Mouse (Mus musculus): ENCODE results near the gene S1pr5. TPM values are rescaled to one million over a fixed set of nuclear protein-coding genes. Genes with fewer than 3 reads are reported as not detected.
"Not testable (repeated sequence)": the region's sequence is repeated elsewhere in the genome, so short reads cannot be mapped to it uniquely, and the experiment has no call there.

Gene S1pr5
- polyA plus RNA-seq, 1 experiment from 2014 or later: 0.08 TPM

GRCm38 (mm10) chr9:21273094-21273493, 24.9 kb upstream of the S1pr5 start:
- TF ChIP-seq CTCF (IDR thresholded peaks at IDR 0.05; ENCODE audit: low read depth) (no peak), EP300 (IDR thresholded peaks at IDR 0.05; ENCODE audit: low read depth) (no peak)
- 80% methylated on average over 8 of the region's 8 CpGs for WGBS (ENCODE audit: insufficient replicate concordance)
- H3K27ac ChIP-seq (ENCODE audit: low read depth): no peak overlapping the region
- no peaks in the 10 kb centered on the region for H3K9me3 ChIP-seq (ENCODE audit: low read length)
- H3K9ac ChIP-seq (replicated peaks): no peak overlapping the region
- peaks cover 4% of the 10 kb centered on the region; the same call in 1 of the 2 replicates for H3K4me1 ChIP-seq (ENCODE audit: insufficient read depth)
- DNase-seq: no peak
- no peak overlapping the region for H3K4me3 ChIP-seq (ENCODE audit: low read depth, low read length)
- peaks cover 98% of the 10 kb centered on the region for H3K36me3 ChIP-seq (replicated peaks; ENCODE audit: insufficient read depth, low read length)
- no peaks in the 10 kb centered on the region for H3K27me3 ChIP-seq (ENCODE audit: insufficient read depth, low read length)
- no peak overlapping the region for H3K4me2 ChIP-seq (ENCODE audit: low read depth, low read length)
- ATAC-seq: no peak

GRCm38 (mm10) chr9:21272391-21272790, 24.1 kb upstream of the S1pr5 start:
- Histone ChIP-seq H3K4me1 (ENCODE audit: insufficient read depth) (peaks cover 4% of the 10 kb centered on the region; the same call in 1 of the 2 replicates), H3K27ac (ENCODE audit: low read depth) (no peak overlapping the region)
- 92% methylated on average over 9 of the region's 9 CpGs for WGBS (ENCODE audit: insufficient replicate concordance)

GRCm38 (mm10) chr9:21269590-21269989, 21.3 kb upstream of the S1pr5 start:
- H3K9ac ChIP-seq (replicated peaks); H3K27ac ChIP-seq (ENCODE audit: low read depth); H3K9me3 ChIP-seq (ENCODE audit: low read length); H3K27me3 ChIP-seq (ENCODE audit: insufficient read depth, low read length); ATAC-seq; H3K4me3 ChIP-seq (ENCODE audit: low read depth, low read length); DNase-seq; H3K4me2 ChIP-seq (ENCODE audit: low read depth, low read length): not testable (repeated sequence)
- Histone ChIP-seq H3K36me3 (replicated peaks; ENCODE audit: insufficient read depth, low read length) (peaks cover 80% of the 10 kb centered on the region), H3K4me1 (ENCODE audit: insufficient read depth) (peaks cover 22% of the 10 kb centered on the region)
- 0 out of 2 replicates have a peak, but pooled peaks have one; percentile 15 for TF ChIP-seq CTCF (IDR thresholded peaks at IDR 0.05; ENCODE audit: low read depth)
- 67% methylated on average over 5 of the region's 5 CpGs for WGBS (ENCODE audit: insufficient replicate concordance)

More at GRCm38 (mm10) chr9:21272391-21272790, 24.1 kb upstream of the S1pr5 start:
- Histone ChIP-seq H3K36me3 (replicated peaks; ENCODE audit: insufficient read depth, low read length) (peaks cover 97% of the 10 kb centered on the region), H3K9me3 (ENCODE audit: low read length) (no peaks in the 10 kb centered on the region), H3K27me3 (ENCODE audit: insufficient read depth, low read length) (no peaks in the 10 kb centered on the region), H3K4me3 (ENCODE audit: low read depth, low read length) (no peak overlapping the region), H3K4me2 (ENCODE audit: low read depth, low read length) (no peak overlapping the region), H3K9ac (replicated peaks) (no peak overlapping the region)
- DNase-seq: no peak
- ATAC-seq: no peak
- no peak for TF ChIP-seq CTCF (IDR thresholded peaks at IDR 0.05; ENCODE audit: low read depth)
- TF ChIP-seq EP300 (IDR thresholded peaks at IDR 0.05; ENCODE audit: low read depth): no peak

- H3K36me3 ChIP-seq (replicated peaks; ENCODE audit: insufficient read depth, low read length): peaks cover 67% of the 10 kb centered on the region
- no peaks in the 10 kb centered on the region for H3K27me3 ChIP-seq (ENCODE audit: insufficient read depth, low read length)
Measured at GRCm38 (mm10) chr9:21268305-21268704, 20.1 kb upstream of the S1pr5 start.

GRCm38 (mm10) chr9:21266889-21267288, 18.6 kb upstream of the S1pr5 start:
- H3K9ac ChIP-seq (replicated peaks): peak overlapping the region; percentile 89; the same call in 1 of the 2 replicates
- ATAC-seq: no peak
- peak overlapping the region; percentile 94 for H3K4me3 ChIP-seq (ENCODE audit: low read depth, low read length)
- H3K4me1 ChIP-seq (ENCODE audit: insufficient read depth): peaks cover 30% of the 10 kb centered on the region
- H3K27ac ChIP-seq (ENCODE audit: low read depth): peak overlapping the region; percentile 97; the same call in 1 of the 2 replicates
- TF ChIP-seq EP300 (IDR thresholded peaks at IDR 0.05; ENCODE audit: low read depth) (no peak), CTCF (IDR thresholded peaks at IDR 0.05; ENCODE audit: low read depth) (no peak)
- DNase-seq: no peak
- peaks cover 53% of the 10 kb centered on the region for H3K36me3 ChIP-seq (replicated peaks; ENCODE audit: insufficient read depth, low read length)
- no peaks in the 10 kb centered on the region for H3K9me3 ChIP-seq (ENCODE audit: low read length)
- 85% methylated on average over 5 of the region's 5 CpGs for WGBS (ENCODE audit: insufficient replicate concordance)
- H3K4me2 ChIP-seq (ENCODE audit: low read depth, low read length): peak overlapping the region; percentile 72
- H3K27me3 ChIP-seq (ENCODE audit: insufficient read depth, low read length): no peaks in the 10 kb centered on the region

More at GRCm38 (mm10) chr9:21268305-21268704, 20.1 kb upstream of the S1pr5 start:
- peaks cover 26% of the 10 kb centered on the region for H3K4me1 ChIP-seq (ENCODE audit: insufficient read depth)
- ATAC-seq (no peak), DNase-seq (no peak)
- WGBS (ENCODE audit: insufficient replicate concordance): 94% methylated on average over 16 of the region's 16 CpGs
- no peak overlapping the region for H3K4me2 ChIP-seq (ENCODE audit: low read depth, low read length)
- H3K27ac ChIP-seq (ENCODE audit: low read depth): no peak overlapping the region
- no peaks in the 10 kb centered on the region for H3K9me3 ChIP-seq (ENCODE audit: low read length)
- TF ChIP-seq EP300 (IDR thresholded peaks at IDR 0.05; ENCODE audit: low read depth) (no peak), CTCF (IDR thresholded peaks at IDR 0.05; ENCODE audit: low read depth) (no peak)
- H3K9ac ChIP-seq (replicated peaks): no peak overlapping the region
- H3K4me3 ChIP-seq (ENCODE audit: low read depth, low read length): no peak overlapping the region

- ATAC-seq: peak; percentile 70
- H3K4me1 ChIP-seq (ENCODE audit: insufficient read depth): peaks cover 36% of the 10 kb centered on the region
- H3K36me3 ChIP-seq (replicated peaks; ENCODE audit: insufficient read depth, low read length): peaks cover 40% of the 10 kb centered on the region
Measured at GRCm38 (mm10) chr9:21265611-21266010, 17.4 kb upstream of the S1pr5 start.

More at GRCm38 (mm10) chr9:21265611-21266010, 17.4 kb upstream of the S1pr5 start:
- peak overlapping the region; percentile 94 for H3K4me3 ChIP-seq (ENCODE audit: low read depth, low read length)
- 2% methylated on average over 11 of the region's 11 CpGs for WGBS (ENCODE audit: insufficient replicate concordance)
- no peaks in the 10 kb centered on the region for H3K27me3 ChIP-seq (ENCODE audit: insufficient read depth, low read length)
- peak overlapping the region; percentile 72 for H3K4me2 ChIP-seq (ENCODE audit: low read depth, low read length)
- no peaks in the 10 kb centered on the region for H3K9me3 ChIP-seq (ENCODE audit: low read length)
- peak overlapping the region; percentile 97 for H3K27ac ChIP-seq (ENCODE audit: low read depth)
- no peak for TF ChIP-seq CTCF (IDR thresholded peaks at IDR 0.05; ENCODE audit: low read depth)
- TF ChIP-seq EP300 (IDR thresholded peaks at IDR 0.05; ENCODE audit: low read depth): no peak
- DNase-seq: peak; percentile 72
- peak overlapping the region; percentile 89 for H3K9ac ChIP-seq (replicated peaks)

Data from liver, postnatal 0 days (tissue).